Mouse (Mus musculus) CH12.LX (cell line): ENCODE measurements at regions not wholly inside any gene's neighbourhood (a gene's known extent, or its start where the extent isn't known, plus 50 kb on each side); places are given as distances from the start of the nearest gene placed in this dataset.
A peak's percentile ranks its signal among the peaks of the same experiment; 100 is the strongest.

ENCODE experiments used
- DNase-seq: peaks from one replicate; pipeline ENCODE4 v3.0.0-alpha.2; 2013; ENCODE audit errors: extremely low read depth
- H3K27ac ChIP-seq: 2 replicates; pipeline ENCODE4 v1.5.1; 2012; ENCODE audit warnings: low read depth, mild to moderate bottlenecking, control low read depth, moderate library complexity; ENCODE audit not compliant: insufficient read depth
- H3K27me3 ChIP-seq: replicated peaks from 2 replicates; pipeline ENCODE3; 2012; ENCODE audit warnings: inconsistent platforms
- H3K36me3 ChIP-seq, 2 experiments: replicated peaks in 1 of 2; 2 replicates each; pipeline versions ENCODE3 to v1.6.1; 2012; ENCODE audit warnings: inconsistent platforms in 1 of 2, low read length in 1 of 2, mild to moderate bottlenecking in 1 of 2, mixed read lengths in 1 of 2, moderate library complexity in 1 of 2; ENCODE audit not compliant: control insufficient read depth in 1 of 2, insufficient read depth in 1 of 2
- H3K4me1 ChIP-seq, 2 experiments: 2 replicates each; pipeline ENCODE4 v1.6.1; 2012; ENCODE audit warnings: inconsistent platforms in 1 of 2, moderate library complexity in 1 of 2; ENCODE audit not compliant: insufficient read depth in 2 of 2, control insufficient read depth in 1 of 2
- H3K4me2 ChIP-seq: 2 replicates; pipeline ENCODE4 v1.6.1; 2012; ENCODE audit warnings: low read depth, mild to moderate bottlenecking, control low read depth; ENCODE audit not compliant: poor library complexity, insufficient read depth, severe bottlenecking
- H3K4me3 ChIP-seq, 3 experiments: fragments of 150-350 bp in 1 of 3; sonication (generic) in 1 of 3; replicated peaks in 1 of 3; 2 replicates each; pipeline versions ENCODE3 to v1.5.1; 2011 to 2012; ENCODE audit warnings: low read depth in 2 of 3, low read length in 2 of 3, mild to moderate bottlenecking in 2 of 3, moderate library complexity in 2 of 3, control low read depth in 1 of 3, improper control_type of control experiment in 1 of 3, inconsistent platforms in 1 of 3, mixed read lengths in 1 of 3; ENCODE audit not compliant: poor library complexity in 1 of 3
- H3K79me2 ChIP-seq: replicated peaks from 2 replicates; pipeline ENCODE4 v1.6.1; 2012; ENCODE audit warnings: mild to moderate bottlenecking, moderate library complexity; ENCODE audit not compliant: control insufficient read depth, poor library complexity, insufficient read depth, severe bottlenecking; ENCODE audit errors: extremely low read depth
- H3K9ac ChIP-seq: 2 replicates; pipeline ENCODE4 v1.6.1; 2012; ENCODE audit warnings: low read depth, mild to moderate bottlenecking, control low read depth, moderate library complexity; ENCODE audit not compliant: insufficient read depth
- H3K9me3 ChIP-seq: replicated peaks from 2 replicates; pipeline ENCODE3; 2012; ENCODE audit warnings: low read length, inconsistent platforms, mixed read lengths
- EP300 ChIP-seq: IDR thresholded peaks from 2 replicates; pipeline ENCODE4 v1.6.1; 2011; ENCODE audit warnings: low read length, improper control_type of control experiment
- ETS1 ChIP-seq: conservative IDR thresholded peaks from 2 replicates; pipeline ENCODE4 v1.6.1; 2012; ENCODE audit warnings: low read depth, mild to moderate bottlenecking, inconsistent platforms, low read length, improper control_type of control experiment, moderate library complexity
- IRF4 ChIP-seq: IDR thresholded peaks from 2 replicates; pipeline ENCODE4 v1.6.1; 2014; ENCODE audit warnings: low read depth, mild to moderate bottlenecking, inconsistent platforms, low read length, improper control_type of control experiment
- JUND ChIP-seq: conservative IDR thresholded peaks from 2 replicates; pipeline ENCODE4 v1.6.1; 2011; ENCODE audit warnings: low read depth, low read length, improper control_type of control experiment
- KAT2A ChIP-seq: IDR thresholded peaks from 2 replicates; pipeline ENCODE4 v1.6.1; 2012; ENCODE audit warnings: low read length, improper control_type of control experiment, inconsistent platforms; ENCODE audit not compliant: insufficient replicate concordance
- MAX ChIP-seq: IDR thresholded peaks from 2 replicates; pipeline ENCODE4 v1.6.1; 2011; ENCODE audit warnings: low read length, improper control_type of control experiment
- MXI1 ChIP-seq: IDR thresholded peaks from 2 replicates; pipeline ENCODE4 v1.6.1; 2011; ENCODE audit warnings: mild to moderate bottlenecking, low read depth, low read length, improper control_type of control experiment
- MYC ChIP-seq: IDR thresholded peaks from 2 replicates; pipeline ENCODE4 v1.6.1; 2011; ENCODE audit warnings: low read depth, mild to moderate bottlenecking, improper control_type of control experiment, low read length
- NELFE ChIP-seq: IDR thresholded peaks from 2 replicates; pipeline ENCODE4 v1.6.1; 2011; ENCODE audit warnings: low read depth, low read length, improper control_type of control experiment
- POLR2A ChIP-seq: IDR thresholded peaks from 2 replicates; pipeline ENCODE4 v1.6.1; 2011; ENCODE audit warnings: low read depth, mild to moderate bottlenecking, improper control_type of control experiment, low read length
- ZMIZ1 ChIP-seq: IDR thresholded peaks from 2 replicates; pipeline ENCODE4 v1.6.1; 2012; ENCODE audit warnings: low read depth, mild to moderate bottlenecking, inconsistent platforms, low read length, improper control_type of control experiment
- dilution Hi-C: fragments of 300-500 bp; cut with MboI; formaldehyde crosslinking; loops from 2 replicates; pipeline ENCODE4 v1.14.3; 2020; ENCODE audit warnings: low sequenced_read_pairs; ENCODE audit not compliant: extremely low pct_unique_long_range_greater_than_20kb, extremely low pct_ligation_motif_present
- in situ Hi-C: fragments of 300-500 bp; cut with MboI; formaldehyde crosslinking; loops from 3 replicates; pipeline ENCODE4 v1.14.3; 2019; ENCODE audit warnings: low sequenced_read_pairs, low pct_ligation_motif_present, low pct_unique_long_range_greater_than_20kb, mixed read lengths

GRCm38 (mm10) chr9:80941424-80941823 is 476.1 kb upstream of the Impg1 start:
- in situ Hi-C loops (no loop called here), dilution Hi-C loops (no loop called here)
- DNase-seq = peak; percentile 53

GRCm38 (mm10) chr9:80938238-80938637 is 473.0 kb upstream of the Impg1 start:
- Histone ChIP-seq H3K4me1 (peaks cover 0 to 32% of the 10 kb centered on the region in 2 experiments; a peak in 2 of 4 replicates), H3K27ac (no peak overlapping the region), H3K4me2 (no peak overlapping the region), H3K4me3 (no peak overlapping the region), H3K27me3 (no peaks in the 10 kb centered on the region), H3K36me3 (no peaks in the 10 kb centered on the region), H3K9ac (no peak overlapping the region), H3K9me3 (no peaks in the 10 kb centered on the region), H3K79me2 (no peaks in the 10 kb centered on the region)
- dilution Hi-C loops = no loop called here
- DNase-seq = peak; percentile 55
- peak; percentile 66 for TF ChIP-seq JUND
- peak; percentile 59; the same call in 1 of the 2 replicates for TF ChIP-seq IRF4
- peak; percentile 73 for TF ChIP-seq EP300
- TF ChIP-seq NELFE = no peak
- in situ Hi-C loops = no loop called here

More at GRCm38 (mm10) chr9:80941424-80941823, 476.1 kb upstream of the Impg1 start:
- peaks cover 0 to 32% of the 10 kb centered on the region in 2 experiments; a peak in 2 of 4 replicates for H3K4me1 ChIP-seq
- H3K27me3 ChIP-seq = no peaks in the 10 kb centered on the region
- H3K36me3 ChIP-seq = no peaks in the 10 kb centered on the region
- TF ChIP-seq MXI1 (no peak), EP300 (peak; percentile 64; the same call in 1 of the 2 replicates), POLR2A (no peak), MYC (0 out of 2 replicates have a peak, but pooled peaks have one; percentile 38), IRF4 (peak; percentile 62)
- no peaks in the 10 kb centered on the region for H3K9me3 ChIP-seq
- no peak overlapping the region for H3K9ac ChIP-seq
- no peak overlapping the region for H3K4me3 ChIP-seq
- H3K79me2 ChIP-seq = no peaks in the 10 kb centered on the region
- H3K27ac ChIP-seq = no peak overlapping the region
- H3K4me2 ChIP-seq = no peak overlapping the region

GRCm38 (mm10) chr9:80930628-80931027 is 465.3 kb upstream of the Impg1 start:
- no peak overlapping the region for H3K9ac ChIP-seq
- DNase-seq = no peak
- no peaks in the 10 kb centered on the region for H3K79me2 ChIP-seq
- H3K4me2 ChIP-seq = no peak overlapping the region
- H3K4me1 ChIP-seq = no peaks in the 10 kb centered on the region
- no peak overlapping the region for H3K27ac ChIP-seq
- dilution Hi-C loops (no loop called here), in situ Hi-C loops (no loop called here)
- H3K27me3 ChIP-seq = no peaks in the 10 kb centered on the region
- no peaks in the 10 kb centered on the region for H3K9me3 ChIP-seq
- H3K4me3 ChIP-seq = no peak overlapping the region
- TF ChIP-seq MAX (no peak), ZMIZ1 (no peak), ETS1 (no peak), KAT2A (no peak)
- H3K36me3 ChIP-seq = no peaks in the 10 kb centered on the region
